Mouse (Mus musculus): ENCODE results near the gene Bmper. TPM values are rescaled to one million over a fixed set of nuclear protein-coding genes. Genes with fewer than 3 reads are reported as not detected.

Gene Bmper
- total and polyA plus RNA-seq, 3 experiments = 1.3 to 1.9 (median 1.4) TPM

GRCm38 (mm10) chr9:23239011-23239410 lies 16.1 kb downstream of the Bmper start:
- H3K9me3 ChIP-seq (replicated peaks; ENCODE audit: low read length) = no peaks in the 10 kb centered on the region
- no peak for DNase-seq (ENCODE audit: extremely low read depth)

GRCm38 (mm10) chr9:23242911-23243310 lies 20.0 kb downstream of the Bmper start:
- H3K36me3 ChIP-seq (replicated peaks in 1 of 2; ENCODE audit: control insufficient read depth in 1 of 2, insufficient read depth in 1 of 2, low read length in 1 of 2) = no peaks in the 10 kb centered on the region
- dilution Hi-C loops (cut with MboI; ENCODE audit: extremely low pct_ligation_motif_present, extremely low pct_unique_long_range_greater_than_20kb, low sequenced_read_pairs) (no loop called here), in situ Hi-C loops (cut with MboI; ENCODE audit: low pct_ligation_motif_present, low pct_unique_long_range_greater_than_20kb, low sequenced_read_pairs) (loop anchor here (25.0 kb wide), 1 partner anchor 206 kb away; no protein-coding TSS in a partner anchor)
- H3K9me3 ChIP-seq (replicated peaks; ENCODE audit: low read length) = no peaks in the 10 kb centered on the region
- H3K79me2 ChIP-seq (replicated peaks; ENCODE audit: control insufficient read depth, extremely low read depth, insufficient read depth, poor library complexity, severe bottlenecking) = no peaks in the 10 kb centered on the region
- H3K4me1 ChIP-seq (ENCODE audit: control insufficient read depth in 1 of 2, insufficient read depth in 2 of 2) = no peaks in the 10 kb centered on the region
- no peak overlapping the region for H3K4me2 ChIP-seq (ENCODE audit: insufficient read depth, low read depth, poor library complexity, severe bottlenecking)
- no peak for DNase-seq (ENCODE audit: extremely low read depth)
- TF ChIP-seq NRF1 (IDR thresholded peaks at IDR 0.05; ENCODE audit: low read depth, low read length) (no peak), ZNF384 (IDR thresholded peaks at IDR 0.05; ENCODE audit: low read depth, low read length) (peak; percentile 8; the same call in 1 of the 2 replicates)
- H3K27ac ChIP-seq (ENCODE audit: insufficient read depth, low read depth) = no peak overlapping the region
- no peak overlapping the region for H3K9ac ChIP-seq (ENCODE audit: insufficient read depth, low read depth)
- no peaks in the 10 kb centered on the region for H3K27me3 ChIP-seq (replicated peaks)
- no peak overlapping the region for H3K4me3 ChIP-seq (replicated peaks in 1 of 3; ENCODE audit: low read depth in 2 of 3, low read length in 2 of 3, poor library complexity in 1 of 3)

More at GRCm38 (mm10) chr9:23239011-23239410, 16.1 kb downstream of the Bmper start:
- Histone ChIP-seq H3K4me3 (replicated peaks in 1 of 3; ENCODE audit: low read depth in 2 of 3, low read length in 2 of 3, poor library complexity in 1 of 3) (no peak overlapping the region), H3K9ac (ENCODE audit: insufficient read depth, low read depth) (no peak overlapping the region), H3K4me2 (ENCODE audit: insufficient read depth, low read depth, poor library complexity, severe bottlenecking) (no peak overlapping the region), H3K4me1 (ENCODE audit: control insufficient read depth in 1 of 2, insufficient read depth in 2 of 2) (peaks cover 6 to 8% of the 10 kb centered on the region in 2 experiments; a peak in 3 of 4 replicates), H3K79me2 (replicated peaks; ENCODE audit: control insufficient read depth, extremely low read depth, insufficient read depth, poor library complexity, severe bottlenecking) (no peaks in the 10 kb centered on the region), H3K36me3 (replicated peaks in 1 of 2; ENCODE audit: control insufficient read depth in 1 of 2, insufficient read depth in 1 of 2, low read length in 1 of 2) (no peaks in the 10 kb centered on the region), H3K27me3 (replicated peaks) (no peaks in the 10 kb centered on the region), H3K27ac (ENCODE audit: insufficient read depth, low read depth) (no peak overlapping the region)
- in situ Hi-C loops (cut with MboI; ENCODE audit: low pct_ligation_motif_present, low pct_unique_long_range_greater_than_20kb, low sequenced_read_pairs) (loop anchor here (25.0 kb wide), 1 partner anchor 202 kb away; no protein-coding TSS in a partner anchor), dilution Hi-C loops (cut with MboI; ENCODE audit: extremely low pct_ligation_motif_present, extremely low pct_unique_long_range_greater_than_20kb, low sequenced_read_pairs) (no loop called here)
- TF ChIP-seq SIN3A (IDR thresholded peaks at IDR 0.05; ENCODE audit: low read length) = no peak
- TF ChIP-seq MEF2A (IDR thresholded peaks at IDR 0.05; ENCODE audit: borderline replicate concordance, low read depth, low read length) = no peak
- TF ChIP-seq JUND (conservative IDR thresholded peaks at IDR 0.05; ENCODE audit: low read depth, low read length) = no peak
- no peak for TF ChIP-seq KAT2A (IDR thresholded peaks at IDR 0.05; ENCODE audit: insufficient replicate concordance, low read length)
- TF ChIP-seq ZKSCAN1 (IDR thresholded peaks at IDR 0.05; ENCODE audit: borderline replicate concordance, low read depth, low read length) = no peak
- no peak for TF ChIP-seq ELF1 (IDR thresholded peaks at IDR 0.05; ENCODE audit: low read depth, low read length)
- TF ChIP-seq HCFC1 (IDR thresholded peaks at IDR 0.05; ENCODE audit: low read depth, low read length) = no peak
- no peak for TF ChIP-seq MYC (IDR thresholded peaks at IDR 0.05; ENCODE audit: low read depth, low read length)
- TF ChIP-seq BHLHE40 (IDR thresholded peaks at IDR 0.05; ENCODE audit: low read depth, low read length) = no peak
- TF ChIP-seq USF1 (IDR thresholded peaks at IDR 0.05; ENCODE audit: low read depth, low read length) = no peak
- TF ChIP-seq ZMIZ1 (IDR thresholded peaks at IDR 0.05; ENCODE audit: low read depth, low read length) = no peak
- TF ChIP-seq EP300 (IDR thresholded peaks at IDR 0.05; ENCODE audit: low read length) = no peak
- TF ChIP-seq MXI1 (IDR thresholded peaks at IDR 0.05; ENCODE audit: low read depth, low read length) = no peak
